Mouse (Mus musculus): ENCODE results near the gene Hvcn1.

The Hvcn1 gene

DNA sequence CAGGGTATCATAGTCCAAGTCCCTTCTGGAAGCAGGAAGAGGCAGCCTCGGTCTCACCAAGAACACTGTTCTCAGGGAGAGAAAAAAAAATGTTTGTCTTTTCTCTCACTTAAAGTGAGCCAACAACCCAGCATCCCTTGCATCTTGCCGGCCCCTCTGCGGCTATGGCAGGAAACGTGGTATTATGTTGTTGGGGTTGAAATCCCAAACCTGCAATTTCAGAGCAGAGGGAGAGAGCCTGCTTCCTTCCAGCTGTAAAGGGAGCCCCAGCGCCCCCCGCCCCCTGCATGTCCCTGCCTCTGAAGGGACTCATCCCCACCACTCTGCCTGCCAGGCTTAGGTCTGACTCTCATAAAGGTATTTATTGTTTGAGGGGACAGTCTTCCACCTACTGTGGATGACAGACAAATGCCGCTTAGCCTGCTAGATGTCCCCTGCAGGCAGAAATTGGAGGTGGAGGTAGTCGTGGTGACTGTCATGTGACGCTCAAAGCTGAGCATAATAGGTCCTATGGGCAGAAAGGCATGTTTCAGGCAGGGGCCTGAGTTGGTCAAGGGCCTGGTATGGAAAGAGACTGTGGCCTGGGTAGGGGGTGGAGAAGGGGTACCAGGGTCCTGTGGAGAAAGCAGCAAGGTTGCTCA, 28.7 kb downstream of the Hvcn1 start:
- DNase-seq (ENCODE audit: low read depth, low spot score): no peak

GRCm38 (mm10) chr5:122237200-122237599, 30.6 kb downstream of the Hvcn1 start:
- DNase-seq (ENCODE audit: low read depth, low spot score): no peak

- no peak for DNase-seq (ENCODE audit: low read depth, low spot score)
These were observed 33.0 kb downstream of the Hvcn1 start for GRCm38 (mm10) chr5:122239618-122240017.

GRCm38 (mm10) chr5:122240521-122240920, 33.9 kb downstream of the Hvcn1 start:
- DNase-seq (ENCODE audit: low read depth, low spot score): no peak

DNA sequence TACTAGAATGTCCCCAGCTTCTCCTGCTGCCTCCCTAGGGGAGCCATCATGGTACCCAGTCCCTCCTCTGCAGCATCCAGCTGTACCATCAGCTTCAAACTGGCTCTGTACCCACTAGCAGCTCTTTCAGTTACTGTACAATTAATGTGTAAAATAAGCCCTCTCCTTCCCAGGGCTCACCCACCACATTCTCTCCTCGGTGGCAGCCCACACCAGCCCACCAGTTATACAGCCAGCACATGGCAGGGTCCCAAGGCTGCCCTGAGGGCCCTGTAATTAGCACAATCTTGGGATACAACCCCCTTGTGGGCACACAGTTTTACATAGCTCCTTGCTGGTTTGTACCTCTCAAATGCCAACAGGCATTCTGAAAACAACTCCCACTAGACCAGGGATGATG, 34.4 kb downstream of the Hvcn1 start:
- no peak for DNase-seq (ENCODE audit: low read depth, low spot score)

DNA sequence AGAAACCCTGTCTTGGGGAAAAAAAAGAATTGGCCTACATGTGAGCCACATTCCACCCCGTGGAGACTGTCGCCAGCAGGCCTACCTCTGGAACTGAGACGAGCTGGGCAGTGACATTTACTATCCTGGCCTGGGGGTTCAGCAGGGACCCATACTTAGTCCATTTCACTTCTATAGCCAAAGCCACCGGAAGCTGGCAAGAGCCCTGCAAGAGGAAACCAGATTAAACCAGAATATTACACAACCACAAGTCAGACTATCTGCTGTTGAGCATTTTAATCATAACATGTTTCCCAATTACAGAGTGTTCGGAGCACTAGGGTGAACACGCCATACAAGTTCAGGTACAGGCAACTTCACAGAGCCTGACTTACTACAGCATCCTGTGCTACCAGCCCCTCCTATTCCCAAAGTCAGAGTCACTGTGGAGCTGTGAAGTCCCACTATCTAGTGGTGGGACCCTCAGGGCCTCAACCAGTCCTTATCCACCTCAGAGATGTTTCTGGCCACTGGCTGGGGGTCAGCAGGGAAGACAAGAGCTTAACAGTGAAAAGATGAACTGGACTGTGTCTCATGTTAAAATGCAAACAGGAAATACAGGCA, 36.0 kb downstream of the Hvcn1 start:
- no peak for DNase-seq (ENCODE audit: low read depth, low spot score)

- DNase-seq (ENCODE audit: low read depth, low spot score): no peak
These were observed 37.3 kb downstream of the Hvcn1 start for GRCm38 (mm10) chr5:122243781-122244523.

DNA sequence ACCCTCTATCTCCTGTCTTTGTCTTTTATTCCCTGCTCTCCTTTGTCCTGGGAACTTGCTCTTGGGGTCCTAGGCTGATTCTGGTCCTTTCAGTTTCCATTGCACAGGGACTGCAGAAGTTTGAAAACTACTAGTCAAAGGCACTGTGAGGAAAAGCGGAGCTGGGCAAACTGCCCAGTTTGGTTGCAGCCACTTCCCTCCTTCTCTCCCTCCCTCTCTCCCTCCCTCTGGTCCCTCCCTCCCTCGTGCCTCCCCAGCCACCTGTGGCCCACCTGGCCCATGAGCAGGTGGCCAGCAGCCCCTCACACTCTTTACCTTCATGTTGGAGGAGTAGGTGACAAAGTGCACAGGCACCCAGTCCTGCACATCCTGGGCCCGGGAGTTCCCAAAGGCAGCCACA, 38.6 kb downstream of the Hvcn1 start:
- DNase-seq (ENCODE audit: low read depth, low spot score): no peak

GRCm38 (mm10) chr5:122246547-122247167, 40.1 kb downstream of the Hvcn1 start:
- DNase-seq (ENCODE audit: low read depth, low spot score): no peak

DNA sequence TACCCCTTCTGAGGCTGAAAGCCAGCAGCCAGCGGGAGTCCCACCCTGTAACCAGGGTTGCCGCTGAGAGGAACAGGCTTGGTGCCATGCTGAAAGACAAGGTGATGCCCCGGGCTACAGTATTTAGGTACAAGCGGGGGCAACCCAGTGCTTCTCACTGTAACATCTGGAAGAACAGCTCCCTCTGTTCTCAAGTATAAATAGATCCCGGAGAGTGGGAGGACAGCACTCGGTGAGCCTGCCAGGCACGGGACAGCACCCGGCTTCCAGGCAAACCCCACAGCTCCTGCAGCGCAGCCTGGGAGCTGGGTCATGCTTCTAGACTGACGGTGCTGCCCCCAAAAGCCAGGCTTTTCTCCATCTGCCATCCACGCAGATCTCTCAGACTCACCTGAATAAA, 40.9 kb downstream of the Hvcn1 start:
- DNase-seq (ENCODE audit: low read depth, low spot score): no peak

DNA sequence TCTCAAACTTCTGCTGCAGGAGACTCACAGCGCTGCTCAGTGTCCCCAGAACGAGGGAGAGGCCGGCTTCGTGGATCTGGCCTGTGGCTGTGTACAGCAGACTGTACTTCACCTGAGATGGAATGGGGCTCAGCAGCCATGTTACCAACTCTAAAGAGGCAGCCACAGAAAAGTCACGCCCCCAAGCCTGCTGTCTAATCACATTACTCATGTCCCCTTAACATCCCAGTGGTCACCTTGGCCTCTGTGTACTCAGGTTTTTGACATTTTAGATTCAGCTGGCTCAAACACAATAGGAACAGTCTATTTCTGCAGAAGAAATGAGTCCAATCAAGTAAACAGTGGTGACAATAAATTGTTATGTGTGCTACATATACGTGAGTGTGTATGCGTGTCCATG, 41.3 kb downstream of the Hvcn1 start:
- DNase-seq (ENCODE audit: low read depth, low spot score): no peak

DNA sequence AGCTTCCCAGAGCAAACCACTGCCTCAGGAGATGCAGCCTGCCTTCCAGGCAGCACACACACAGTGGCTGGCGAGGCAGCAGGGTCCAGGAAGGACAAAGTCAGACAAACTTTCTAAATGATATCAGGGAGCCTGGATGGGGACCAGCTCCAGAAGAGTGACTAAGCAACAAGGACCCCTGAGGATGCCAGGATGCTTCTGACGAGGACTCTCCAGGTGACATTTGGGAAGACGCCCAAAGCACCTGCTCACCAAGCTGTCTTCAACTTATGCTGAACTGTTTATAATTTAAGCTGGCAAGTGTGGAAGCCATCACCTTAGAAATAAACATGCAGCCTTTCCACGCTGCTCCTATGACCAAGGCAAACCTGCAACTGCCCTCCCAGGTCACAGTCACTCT, 42.7 kb downstream of the Hvcn1 start:
- DNase-seq (ENCODE audit: low read depth, low spot score): no peak

DNA sequence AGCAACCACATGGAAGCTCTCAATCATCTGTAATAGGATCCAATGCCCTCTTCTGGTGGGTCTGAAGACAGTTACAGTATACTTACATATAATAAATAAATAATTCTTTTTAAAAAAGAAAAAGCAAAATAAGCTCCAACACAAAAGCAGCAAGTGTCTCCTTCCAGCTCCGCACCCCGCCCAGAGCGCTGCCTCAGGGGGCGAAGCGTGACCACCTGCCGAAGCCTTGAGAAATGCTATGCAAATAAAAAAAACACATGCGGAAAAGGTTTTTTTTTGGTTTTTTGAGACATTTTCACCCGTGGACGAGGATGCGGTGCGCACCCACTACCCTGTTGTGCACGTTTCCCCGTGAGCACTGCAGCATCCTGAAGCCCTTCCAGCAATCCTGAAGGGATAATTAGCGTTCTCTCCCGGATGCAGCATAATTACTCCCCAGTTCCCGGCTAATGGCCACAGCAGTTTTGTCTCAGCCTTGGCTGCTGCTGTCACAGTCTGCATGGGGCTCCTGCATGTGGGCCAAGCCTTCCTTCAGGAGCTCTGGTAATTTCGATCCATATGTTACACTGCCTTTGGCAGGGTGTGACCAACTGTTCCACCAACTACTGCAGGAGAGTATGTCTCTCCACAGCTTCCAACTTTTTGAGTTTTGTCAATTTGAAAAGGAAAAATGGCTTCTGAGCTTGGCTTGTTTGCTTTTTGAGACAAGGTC, 45.4 kb downstream of the Hvcn1 start:
- no peak for DNase-seq (ENCODE audit: low read depth, low spot score)

- DNase-seq (ENCODE audit: low read depth, low spot score): no peak
These were observed 51.6 kb downstream of the Hvcn1 start for GRCm38 (mm10) chr5:122258027-122258741.

- no peak for DNase-seq (ENCODE audit: low read depth, low spot score)
These were observed 55.5 kb downstream of the Hvcn1 start for GRCm38 (mm10) chr5:122262104-122262503.

DNA sequence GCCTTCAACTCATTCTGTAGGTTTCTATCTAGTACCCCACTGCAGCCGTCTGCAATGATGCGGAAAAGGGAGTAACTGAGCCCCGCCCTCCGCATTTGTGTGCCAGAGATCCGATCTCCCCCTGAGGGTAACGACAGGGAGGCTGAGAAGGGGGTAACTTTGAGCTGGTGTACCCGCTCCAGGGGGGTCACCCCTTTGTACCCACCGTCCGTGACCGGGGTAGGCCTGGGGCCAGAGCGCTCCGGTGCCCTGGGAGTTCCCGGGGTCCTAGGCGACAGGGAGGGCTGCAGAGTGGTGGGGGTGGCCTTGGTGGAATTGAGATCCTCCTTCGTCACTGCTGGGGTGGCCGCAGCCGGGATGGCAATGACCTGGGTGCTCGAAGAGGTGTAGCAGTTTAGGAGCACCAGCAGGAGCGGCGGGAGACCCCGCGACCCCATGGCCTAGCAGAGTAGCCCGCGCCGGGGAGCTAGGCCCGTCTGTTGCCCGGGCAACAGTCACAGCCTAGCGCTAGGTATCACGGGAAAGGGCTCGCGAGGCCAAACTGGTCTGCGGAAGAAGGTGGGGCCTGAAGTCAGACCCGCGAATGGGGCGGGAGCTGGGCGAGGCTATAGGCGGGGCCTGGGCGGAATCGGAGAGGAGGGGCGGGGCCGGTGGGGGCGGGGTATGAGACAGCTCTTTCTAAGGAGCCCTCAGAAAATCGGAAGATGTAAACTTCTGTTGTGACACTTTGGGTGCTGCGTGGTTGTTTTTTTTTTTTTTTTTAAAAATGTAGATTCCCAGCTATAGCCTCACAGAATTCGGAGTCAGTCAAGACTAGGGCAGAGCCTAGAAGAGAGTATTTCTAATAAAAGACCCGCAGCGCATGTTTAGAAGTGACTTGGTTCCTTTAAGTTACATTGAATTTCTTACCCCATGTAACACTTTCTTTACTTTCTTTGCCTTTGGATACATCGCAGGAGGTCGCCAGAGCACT, 57.6 kb downstream of the Hvcn1 start, which contains the start of gene Tctn1:
Gene Tctn1, minus strand, starts transcription at position 528 of the 973 bp plus-strand sequence.
- peak; percentile 93 for DNase-seq (ENCODE audit: low read depth, low spot score)

GRCm38 (mm10) chr5:122265187-122265586, 58.6 kb downstream of the Hvcn1 start:
- no peak for DNase-seq (ENCODE audit: low read depth, low spot score)

- DNase-seq (ENCODE audit: low read depth, low spot score): no peak
These were observed 59.3 kb downstream of the Hvcn1 start for GRCm38 (mm10) chr5:122265942-122266341.

- DNase-seq (ENCODE audit: low read depth, low spot score): no peak
These were observed 60.5 kb downstream of the Hvcn1 start for GRCm38 (mm10) chr5:122267136-122267535.

DNA sequence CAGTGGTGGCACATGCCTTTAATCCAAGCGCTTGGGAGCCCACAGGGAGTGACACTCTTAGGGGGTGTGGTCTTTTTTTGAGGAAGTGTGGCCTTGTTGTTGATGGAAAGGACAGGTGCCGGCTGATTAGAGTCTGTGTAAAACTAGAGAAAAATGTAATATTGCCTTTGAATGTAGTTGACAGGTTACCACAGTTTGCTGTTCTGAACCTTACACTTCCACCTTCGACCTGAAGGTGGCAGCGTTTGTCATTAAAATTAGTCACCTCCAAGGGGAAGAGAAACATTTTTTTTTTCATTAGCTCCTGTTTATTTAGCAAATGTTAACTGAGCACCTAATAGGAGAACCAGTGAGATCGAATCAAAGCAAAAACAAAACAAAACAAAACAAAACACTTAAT, 61.3 kb downstream of the Hvcn1 start:
- DNase-seq (ENCODE audit: low read depth, low spot score): peak; percentile 55
